Mouse (Mus musculus): Measurements from ENCODE around the gene Helz. TPM values are rescaled to one million over a fixed set of nuclear protein-coding genes. Genes with fewer than 3 reads are reported as not detected.
A peak's percentile ranks its signal among the peaks of the same experiment; 100 is the strongest.

Helz gene
- total RNA-seq, 1 experiment = 43.5 TPM

DNA sequence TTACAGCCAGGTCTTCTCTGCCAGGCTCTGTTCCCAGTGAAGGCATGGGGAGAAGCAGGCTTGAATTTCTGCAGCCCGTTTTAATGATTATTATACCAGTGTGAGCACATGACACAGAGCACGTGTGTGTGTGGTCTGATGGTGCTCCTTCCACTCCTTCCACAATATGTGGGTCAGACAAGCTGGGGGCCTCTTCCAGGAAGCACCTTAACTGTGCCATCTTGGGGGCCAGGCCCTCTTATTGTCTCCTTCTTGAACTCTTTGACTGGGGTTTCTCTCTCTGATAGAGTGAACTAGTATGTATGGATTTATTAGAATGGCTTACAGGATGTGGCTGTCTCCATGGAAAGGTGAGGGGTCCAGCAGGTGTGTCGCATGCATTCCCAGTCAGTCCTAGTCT lies 24.8 kb downstream of the Helz start:
- TF ChIP-seq ZC3H11A (IDR thresholded peaks at IDR 0.05; ENCODE audit: borderline replicate concordance, low read depth, low read length) = no peak
- TF ChIP-seq ZNF384 (IDR thresholded peaks at IDR 0.05; ENCODE audit: low read depth, low read length) = no peak
- no peak for TF ChIP-seq HCFC1 (IDR thresholded peaks at IDR 0.05; ENCODE audit: borderline replicate concordance, insufficient read depth, low read length)
- no peak for TF ChIP-seq MAFK (IDR thresholded peaks at IDR 0.05; ENCODE audit: insufficient read depth, low read depth, low read length)
- TF ChIP-seq CHD2 (IDR thresholded peaks at IDR 0.05; ENCODE audit: low read depth, low read length) = no peak
- H3K36me3 ChIP-seq (ENCODE audit: control insufficient read depth, insufficient read depth, low read length, poor library complexity, severe bottlenecking) = peaks cover 41% of the 10 kb centered on the region
- H3K4me3 ChIP-seq (ENCODE audit: insufficient read depth in 1 of 2, low read depth in 1 of 2, low read length in 2 of 2, poor library complexity in 1 of 2, severe bottlenecking in 1 of 2) = no peak overlapping the region
- peaks cover 0 to 9% of the 10 kb centered on the region in 2 experiments; a peak in 2 of 4 replicates for H3K4me1 ChIP-seq (ENCODE audit: control insufficient read depth in 2 of 2, insufficient read depth in 2 of 2, low read length in 2 of 2, poor library complexity in 1 of 2)
- H3K27ac ChIP-seq (ENCODE audit: insufficient read depth, low read depth, low read length, poor library complexity, severe bottlenecking) = no peak overlapping the region
- H3K9me3 ChIP-seq (ENCODE audit: control insufficient read depth, insufficient read depth, low read depth, low read length) = 0 out of 2 replicates have a peak, but pooled peaks cover 3% of the 10 kb centered on the region
- in situ Hi-C loops (cut with MboI; ENCODE audit: low sequenced_read_pairs in 2 of 2, unreplicated experiment in 2 of 2) = no loop called here
- no peak for DNase-seq (ENCODE audit: low read depth, low spot score)
- no peak overlapping the region for H3K9ac ChIP-seq (ENCODE audit: insufficient read depth, low read depth, low read length, poor library complexity, severe bottlenecking)

DNA sequence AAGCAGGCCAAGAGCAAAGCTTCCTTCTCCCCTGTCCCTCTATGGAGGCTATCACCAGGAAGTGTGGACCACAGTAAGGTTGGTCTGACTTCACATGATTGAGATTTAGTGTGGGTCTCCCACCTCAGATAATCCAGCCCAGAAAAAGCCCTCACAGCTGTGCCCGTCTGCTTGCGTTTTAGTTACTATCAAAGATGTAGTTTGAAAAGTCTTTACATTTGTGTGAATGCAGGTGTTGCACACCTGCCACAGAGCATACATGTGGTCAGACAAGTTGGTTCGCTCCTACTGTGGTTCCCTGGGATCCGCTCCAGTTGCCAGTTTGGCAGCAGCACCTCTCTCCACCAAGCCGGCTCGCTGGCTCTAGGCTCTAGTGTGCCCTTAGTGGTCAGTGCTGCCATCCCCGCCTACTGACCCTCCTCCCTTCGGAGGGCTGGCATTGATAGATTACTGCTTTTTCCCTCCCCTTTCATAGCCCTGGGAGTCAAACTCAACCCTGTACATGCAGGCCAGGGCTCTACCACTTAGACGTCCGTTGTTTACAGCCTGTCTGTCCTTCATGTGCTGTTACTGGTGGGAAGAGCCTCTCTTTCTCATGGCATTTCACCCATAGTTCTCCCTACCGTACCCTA lies 25.4 kb downstream of the Helz start:
- DNase-seq (ENCODE audit: low read depth, low spot score) = no peak
- Histone ChIP-seq H3K4me1 (ENCODE audit: control insufficient read depth in 2 of 2, insufficient read depth in 2 of 2, low read length in 2 of 2, poor library complexity in 1 of 2) (peaks cover 0 to 10% of the 10 kb centered on the region in 2 experiments; a peak in 2 of 4 replicates), H3K27ac (ENCODE audit: insufficient read depth, low read depth, low read length, poor library complexity, severe bottlenecking) (no peak overlapping the region), H3K36me3 (ENCODE audit: control insufficient read depth, insufficient read depth, low read length, poor library complexity, severe bottlenecking) (peaks cover 41% of the 10 kb centered on the region), H3K9ac (ENCODE audit: insufficient read depth, low read depth, low read length, poor library complexity, severe bottlenecking) (no peak overlapping the region), H3K4me3 (ENCODE audit: insufficient read depth in 1 of 2, low read depth in 1 of 2, low read length in 2 of 2, poor library complexity in 1 of 2, severe bottlenecking in 1 of 2) (no peak overlapping the region), H3K9me3 (ENCODE audit: control insufficient read depth, insufficient read depth, low read depth, low read length) (0 out of 2 replicates have a peak, but pooled peaks cover 3% of the 10 kb centered on the region)
- in situ Hi-C loops (cut with MboI; ENCODE audit: low sequenced_read_pairs in 2 of 2, unreplicated experiment in 2 of 2) = no loop called here
- TF ChIP-seq HCFC1 (IDR thresholded peaks at IDR 0.05; ENCODE audit: borderline replicate concordance, insufficient read depth, low read length) (no peak), ZNF384 (IDR thresholded peaks at IDR 0.05; ENCODE audit: low read depth, low read length) (no peak), ZC3H11A (IDR thresholded peaks at IDR 0.05; ENCODE audit: borderline replicate concordance, low read depth, low read length) (no peak), CHD2 (IDR thresholded peaks at IDR 0.05; ENCODE audit: low read depth, low read length) (no peak)

GRCm38 (mm10) chr11:107573847-107574246 lies 26.1 kb downstream of the Helz start:
- TF ChIP-seq ZNF384 (IDR thresholded peaks at IDR 0.05; ENCODE audit: low read depth, low read length) (no peak), ZC3H11A (IDR thresholded peaks at IDR 0.05; ENCODE audit: borderline replicate concordance, low read depth, low read length) (no peak), HCFC1 (IDR thresholded peaks at IDR 0.05; ENCODE audit: borderline replicate concordance, insufficient read depth, low read length) (no peak), CHD2 (IDR thresholded peaks at IDR 0.05; ENCODE audit: low read depth, low read length) (no peak), MAFK (IDR thresholded peaks at IDR 0.05; ENCODE audit: insufficient read depth, low read depth, low read length) (no peak)
- Histone ChIP-seq H3K36me3 (ENCODE audit: control insufficient read depth, insufficient read depth, low read length, poor library complexity, severe bottlenecking) (peaks cover 39% of the 10 kb centered on the region), H3K4me1 (ENCODE audit: control insufficient read depth in 2 of 2, insufficient read depth in 2 of 2, low read length in 2 of 2, poor library complexity in 1 of 2) (peaks cover 0 to 10% of the 10 kb centered on the region in 2 experiments; a peak in 2 of 4 replicates), H3K9ac (ENCODE audit: insufficient read depth, low read depth, low read length, poor library complexity, severe bottlenecking) (no peak overlapping the region), H3K4me3 (ENCODE audit: insufficient read depth in 1 of 2, low read depth in 1 of 2, low read length in 2 of 2, poor library complexity in 1 of 2, severe bottlenecking in 1 of 2) (no peak overlapping the region), H3K27ac (ENCODE audit: insufficient read depth, low read depth, low read length, poor library complexity, severe bottlenecking) (no peak overlapping the region), H3K9me3 (ENCODE audit: control insufficient read depth, insufficient read depth, low read depth, low read length) (0 out of 2 replicates have a peak, but pooled peaks cover 2% of the 10 kb centered on the region)
- no peak for DNase-seq (ENCODE audit: low read depth, low spot score)
- in situ Hi-C loops (cut with MboI; ENCODE audit: low sequenced_read_pairs in 2 of 2, unreplicated experiment in 2 of 2) = no loop called here

- no peak overlapping the region for H3K9ac ChIP-seq (ENCODE audit: insufficient read depth, low read depth, low read length, poor library complexity, severe bottlenecking)
- no peak overlapping the region for H3K4me3 ChIP-seq (ENCODE audit: insufficient read depth in 1 of 2, low read depth in 1 of 2, low read length in 2 of 2, poor library complexity in 1 of 2, severe bottlenecking in 1 of 2)
- H3K9me3 ChIP-seq (ENCODE audit: control insufficient read depth, insufficient read depth, low read depth, low read length) = no peaks in the 10 kb centered on the region
- TF ChIP-seq MAFK (IDR thresholded peaks at IDR 0.05; ENCODE audit: insufficient read depth, low read depth, low read length) (no peak), CHD2 (IDR thresholded peaks at IDR 0.05; ENCODE audit: low read depth, low read length) (no peak), HCFC1 (IDR thresholded peaks at IDR 0.05; ENCODE audit: borderline replicate concordance, insufficient read depth, low read length) (no peak), ZNF384 (IDR thresholded peaks at IDR 0.05; ENCODE audit: low read depth, low read length) (no peak), ZC3H11A (IDR thresholded peaks at IDR 0.05; ENCODE audit: borderline replicate concordance, low read depth, low read length) (no peak)
- no peak for DNase-seq (ENCODE audit: low read depth, low spot score)
- H3K36me3 ChIP-seq (ENCODE audit: control insufficient read depth, insufficient read depth, low read length, poor library complexity, severe bottlenecking) = peaks cover 40% of the 10 kb centered on the region
- peak overlapping the region; percentile 18; the same call in 1 of the 2 replicates for H3K27ac ChIP-seq (ENCODE audit: insufficient read depth, low read depth, low read length, poor library complexity, severe bottlenecking)
- in situ Hi-C loops (cut with MboI; ENCODE audit: low sequenced_read_pairs in 2 of 2, unreplicated experiment in 2 of 2) = no loop called here
- H3K4me1 ChIP-seq (ENCODE audit: control insufficient read depth in 2 of 2, insufficient read depth in 2 of 2, low read length in 2 of 2, poor library complexity in 1 of 2) = peaks cover 0 to 10% of the 10 kb centered on the region in 2 experiments; a peak in 2 of 4 replicates
Measured at GRCm38 (mm10) chr11:107574811-107575705, 27.3 kb downstream of the Helz start.
